Mouse (Mus musculus) olfactory bulb, adult 2 months (tissue): Measurements from ENCODE around the gene Dand5. TPM values are rescaled to one million over a fixed set of nuclear protein-coding genes. Genes with fewer than 3 reads are reported as not detected.
A peak's percentile ranks its signal among the peaks of the same experiment; 100 is the strongest.

Source experiments
- H3K27ac ChIP-seq: fragments of 200-500 bp; 2 replicates; pipeline ENCODE4 v1.5.1; 2012; ENCODE audit warnings: low read depth, low read length; ENCODE audit not compliant: insufficient read depth
- H3K4me1 ChIP-seq: fragments of 200-500 bp; 2 replicates; pipeline ENCODE4 v1.6.1; 2012; ENCODE audit warnings: low read length; ENCODE audit not compliant: control insufficient read depth, insufficient read depth
- H3K4me3 ChIP-seq: fragments of 200-500 bp; 2 replicates; pipeline ENCODE4 v1.5.1; 2012; ENCODE audit warnings: mild to moderate bottlenecking, low read depth, low read length, moderate library complexity; ENCODE audit not compliant: insufficient read depth
- CTCF ChIP-seq: fragments of 200-500 bp; IDR thresholded peaks from 2 replicates; pipeline ENCODE4 v1.5.1; 2012; ENCODE audit warnings: low read depth, mild to moderate bottlenecking, low read length, moderate library complexity; ENCODE audit not compliant: insufficient read depth
- POLR2A ChIP-seq: fragments of 200-500 bp; IDR thresholded peaks from 2 replicates; pipeline ENCODE4 v1.6.1; 2012; ENCODE audit warnings: mild to moderate bottlenecking, low read depth, low read length, moderate library complexity; ENCODE audit not compliant: insufficient read depth
- WGBS: fragments of 180-500 bp; shearing (Covaris S2); methylation state at CpG from one replicate; pipeline ENCODE4 v1.1.7; 2018; 5-methylcytosine and 5-hydroxymethylcytosine counted together
- polyA plus RNA-seq: library from polyadenylated mRNA; stranded (reverse); fragments of >200 nt; gene quantifications from 2 replicates; pipeline ENCODE4 v1.2.4, GENCODE M21; 2012; ENCODE audit warnings: low replicate concordance; ENCODE audit not compliant: missing spikeins, insufficient read depth, insufficient read length

The Dand5 gene
- polyA plus RNA-seq, 1 experiment = not detected

DNA sequence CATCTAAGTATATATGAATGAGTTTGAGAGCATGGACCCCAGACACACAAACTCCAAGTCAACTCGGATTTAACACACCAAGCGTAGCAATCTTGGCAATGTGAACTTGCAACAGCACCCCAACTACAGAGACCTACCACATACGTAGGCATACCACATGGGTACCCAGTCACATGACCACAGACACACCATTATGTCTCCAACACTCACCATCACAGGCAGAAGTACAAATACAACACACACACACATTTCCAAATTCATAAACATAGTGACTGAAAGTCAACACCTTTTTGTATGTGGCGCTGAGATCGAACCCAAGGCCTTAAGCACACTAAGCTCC is 12.7 kb downstream of the Dand5 start:
- Histone ChIP-seq H3K4me1 (peaks cover 13% of the 10 kb centered on the region), H3K4me3 (no peak overlapping the region), H3K27ac (no peak overlapping the region)
- no peak for TF ChIP-seq CTCF
- no peak for TF ChIP-seq POLR2A
- WGBS = 80% methylated on average over 5 of the region's 5 CpGs

DNA sequence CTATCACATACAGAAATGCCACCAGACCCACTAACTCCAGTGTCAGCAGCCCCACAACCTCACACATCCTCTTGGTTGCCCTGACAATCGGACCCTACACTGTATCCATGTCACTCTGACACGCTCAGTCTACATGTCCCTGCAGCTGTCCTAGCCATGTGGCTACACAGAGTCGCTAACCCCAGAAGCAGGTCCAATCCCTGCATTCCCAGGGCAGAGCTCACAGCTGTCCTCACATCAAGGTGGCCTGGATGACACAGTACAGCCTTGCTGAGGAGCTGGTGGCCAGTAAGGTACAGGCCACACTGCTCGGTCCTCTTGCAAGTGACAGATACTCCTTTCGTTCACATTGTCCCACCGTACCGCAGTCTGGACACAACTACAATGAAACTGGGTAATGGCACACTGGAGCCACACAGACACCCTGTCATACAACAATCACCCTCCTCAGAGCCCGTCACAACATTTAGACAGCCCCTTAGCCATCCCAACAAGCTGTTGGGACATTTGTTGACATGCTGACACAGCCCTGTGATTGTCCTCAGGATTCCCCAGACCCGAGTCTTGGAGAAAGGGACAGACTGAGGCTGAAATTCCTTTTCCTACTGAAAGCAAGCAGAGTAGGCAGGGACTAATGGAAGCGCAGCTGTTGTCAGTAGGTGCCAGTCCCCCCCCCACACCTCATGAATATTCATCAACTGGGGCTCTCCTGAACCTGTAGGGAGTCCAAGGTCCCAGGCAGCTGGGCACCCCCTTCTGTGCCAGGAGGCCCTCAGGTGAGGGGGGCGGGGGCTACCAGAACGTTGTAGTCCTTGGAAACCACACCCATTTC is 13.3 kb downstream of the Dand5 start:
- TF ChIP-seq CTCF (no peak), POLR2A (no peak)
- WGBS = 67% methylated on average over 12 of the region's 12 CpGs
- Histone ChIP-seq H3K27ac (no peak overlapping the region), H3K4me3 (no peak overlapping the region), H3K4me1 (peaks cover 10% of the 10 kb centered on the region)

DNA sequence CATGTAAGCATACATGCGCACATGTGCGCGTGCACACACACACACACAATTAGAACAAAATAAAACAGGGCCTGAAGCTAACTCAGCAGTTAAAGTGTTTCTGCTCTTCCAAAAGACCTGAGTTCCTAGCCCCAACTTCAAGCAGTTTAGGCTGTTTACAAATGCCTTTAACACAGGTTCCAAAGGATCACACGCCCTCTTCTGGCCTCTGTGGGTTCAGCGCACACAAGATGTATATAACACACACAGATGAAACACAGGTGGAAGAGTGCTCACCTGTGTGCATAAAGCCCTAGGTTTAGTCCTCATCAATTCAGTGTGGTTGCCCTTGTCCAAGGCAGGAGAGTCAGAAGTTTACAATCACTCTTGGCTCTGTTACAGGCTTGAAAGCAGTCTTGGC is 16.6 kb downstream of the Dand5 start:
- H3K4me1 ChIP-seq = peaks cover 7% of the 10 kb centered on the region
- no peak overlapping the region for H3K4me3 ChIP-seq
- TF ChIP-seq CTCF (no peak), POLR2A (no peak)
- H3K27ac ChIP-seq = no peak overlapping the region
- 92% methylated on average over 5 of the region's 5 CpGs for WGBS

DNA sequence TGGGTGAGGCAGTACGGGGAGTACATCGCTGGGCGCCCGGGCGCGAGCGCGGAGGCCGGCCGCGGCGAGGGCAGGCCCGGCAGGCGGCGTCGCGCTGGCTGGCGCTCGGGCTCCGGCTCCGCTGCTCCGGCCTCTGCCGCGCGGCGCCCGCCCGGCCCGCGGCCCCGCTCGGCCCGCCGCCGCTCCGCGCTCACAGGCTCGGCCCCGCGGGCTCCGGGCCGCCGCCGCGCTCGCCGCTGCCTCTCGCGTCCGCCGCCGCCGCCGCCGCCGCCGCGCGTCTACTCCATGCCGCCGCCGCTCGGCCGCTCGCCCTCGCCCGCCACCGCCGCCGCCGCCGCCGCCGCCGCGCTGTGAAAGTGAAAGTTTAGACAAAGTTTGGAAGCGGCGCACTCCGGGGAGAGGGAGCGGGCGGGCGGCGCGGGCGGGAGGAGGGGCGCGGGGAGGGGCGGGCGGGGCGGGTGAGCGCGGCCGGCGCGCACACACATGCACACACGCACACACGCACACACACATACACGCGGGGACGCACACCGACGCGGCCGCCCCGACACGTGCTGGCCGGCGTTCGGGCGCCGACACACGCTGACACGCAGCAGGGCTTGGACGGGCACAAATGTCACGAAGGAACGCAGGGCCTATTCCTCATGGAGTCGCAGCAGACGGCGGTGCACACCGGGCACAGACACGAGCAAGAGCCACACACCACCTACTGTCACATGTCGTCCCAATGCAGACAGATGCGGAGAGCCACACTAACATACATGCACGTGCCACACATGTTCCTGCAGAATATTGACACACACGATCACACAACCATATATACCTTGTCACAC is 22.4 kb downstream of the Dand5 start, which contains the start of gene Nfix:
Gene Nfix (minus strand): TSS at position 346 of the 833 bp plus-strand sequence.
- TF ChIP-seq CTCF (no peak), POLR2A (no peak)
- Histone ChIP-seq H3K27ac (0 out of 2 replicates have a peak within 1 kb of the TSS, but pooled peaks have one; percentile 1), H3K4me1 (peaks cover 18% of the 10 kb centered on the region), H3K4me3 (peak within 1 kb of the TSS; percentile 70)
- WGBS = 31% methylated on average over 114 of the region's 125 CpGs

DNA sequence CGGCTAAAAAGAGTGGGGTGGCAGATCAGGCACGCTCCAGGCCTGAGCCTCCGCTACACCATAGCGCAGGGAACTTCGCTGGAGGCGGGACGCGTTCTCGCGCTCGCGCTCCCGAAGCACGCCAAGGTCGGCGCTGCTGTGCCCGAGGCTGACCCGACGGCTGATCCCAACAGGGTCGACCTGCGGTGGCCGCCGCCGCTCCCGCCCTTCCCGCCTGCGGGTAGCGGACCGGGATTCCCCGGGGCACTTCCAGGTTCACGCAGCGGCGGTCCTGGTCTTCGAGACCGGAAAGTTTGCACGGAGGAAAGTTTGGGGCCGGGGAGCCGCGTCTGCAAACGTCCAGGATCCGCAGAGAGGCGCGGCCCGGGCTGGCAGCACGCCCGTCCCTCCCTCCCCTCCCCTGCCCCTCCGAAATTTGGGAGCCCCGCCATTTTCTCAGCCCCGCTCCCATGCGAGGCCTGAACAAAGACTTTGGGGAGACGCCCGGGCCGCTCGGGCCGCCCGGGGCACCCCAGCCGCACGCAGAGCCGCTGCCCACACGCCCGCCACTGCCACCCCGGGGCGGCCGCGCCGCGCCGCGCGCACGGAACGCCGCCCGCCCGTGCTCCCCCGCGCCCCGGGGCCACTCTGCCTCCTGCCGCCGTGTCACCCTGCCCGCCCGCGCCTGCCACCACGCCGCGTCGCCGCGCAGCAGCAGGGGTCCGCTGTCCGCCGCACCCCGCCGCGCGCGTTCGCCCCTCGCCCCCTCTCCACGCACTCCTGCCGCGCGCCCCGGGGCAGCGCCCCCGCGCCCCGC is 23.3 kb downstream of the Dand5 start:
- 4% methylated on average over 105 of the region's 108 CpGs for whole genome bisulfite sequencing
- Histone ChIP-seq H3K4me1 (peaks cover 20% of the 10 kb centered on the region), H3K27ac (0 out of 2 replicates have a peak overlapping the region, but pooled peaks have one; percentile 1), H3K4me3 (peak overlapping the region; percentile 70)
- no peak for TF ChIP-seq CTCF
- no peak for TF ChIP-seq POLR2A

DNA sequence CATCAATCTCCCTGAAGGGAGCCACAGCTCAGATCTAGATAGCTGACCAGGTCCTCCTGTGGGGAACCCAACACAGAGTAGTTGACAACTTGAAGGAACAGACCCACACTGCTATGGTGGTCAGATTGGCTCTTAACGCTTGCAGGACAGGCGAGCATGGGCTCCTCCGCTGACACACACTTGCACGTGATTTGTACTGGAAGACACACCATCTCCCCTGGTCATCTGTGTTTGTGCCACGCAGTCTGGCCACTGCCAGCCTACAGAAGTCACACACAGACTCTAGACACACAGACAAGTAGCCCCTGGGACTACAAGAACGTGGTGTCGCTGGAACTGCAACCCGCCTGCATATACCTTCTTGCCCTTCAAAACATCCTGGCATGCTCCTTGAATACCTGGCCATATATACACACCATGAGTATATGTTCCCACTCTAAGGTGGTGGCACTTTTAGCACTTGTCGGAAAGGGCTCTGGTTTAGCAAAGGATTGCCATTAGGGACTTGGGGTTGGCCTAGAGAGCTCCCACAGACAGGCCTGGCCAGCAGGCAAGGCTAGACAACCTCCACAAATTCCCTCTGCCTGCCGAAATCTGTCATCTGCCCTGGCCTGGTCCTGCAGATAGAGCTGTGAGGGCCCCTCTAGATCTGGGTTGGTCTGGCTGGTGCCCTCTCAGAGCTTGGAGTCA is 24.0 kb downstream of the Dand5 start:
- Histone ChIP-seq H3K27ac (0 out of 2 replicates have a peak overlapping the region, but pooled peaks have one; percentile 1), H3K4me1 (peaks cover 27% of the 10 kb centered on the region), H3K4me3 (peak overlapping the region; percentile 70)
- WGBS = 75% methylated on average over 10 of the region's 10 CpGs
- no peak for TF ChIP-seq POLR2A
- no peak for TF ChIP-seq CTCF

DNA sequence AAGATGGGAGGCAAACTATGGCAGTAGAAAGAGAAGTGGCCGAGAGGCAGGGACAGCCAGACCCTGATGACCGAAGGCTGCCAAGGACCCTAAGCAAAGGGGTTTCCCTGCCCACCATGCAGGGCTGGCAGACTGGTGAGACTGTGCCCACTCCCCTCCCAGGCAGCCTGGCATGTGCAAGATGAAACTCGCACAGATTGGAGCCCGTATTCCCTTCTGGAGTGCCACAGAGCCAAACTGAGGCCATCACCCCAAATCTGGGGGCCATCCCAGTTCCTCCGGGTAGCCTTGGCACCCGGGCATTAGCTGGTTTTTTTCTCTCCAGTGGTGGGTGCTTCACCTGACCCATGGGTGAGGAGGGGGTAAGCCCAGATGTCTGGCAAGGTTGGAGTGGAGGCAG is 24.7 kb downstream of the Dand5 start:
- WGBS = 71% methylated on average over 6 of the region's 6 CpGs
- TF ChIP-seq POLR2A = no peak
- no peak for TF ChIP-seq CTCF
- no peak overlapping the region for H3K4me3 ChIP-seq
- H3K27ac ChIP-seq = no peak overlapping the region
- peaks cover 33% of the 10 kb centered on the region for H3K4me1 ChIP-seq

DNA sequence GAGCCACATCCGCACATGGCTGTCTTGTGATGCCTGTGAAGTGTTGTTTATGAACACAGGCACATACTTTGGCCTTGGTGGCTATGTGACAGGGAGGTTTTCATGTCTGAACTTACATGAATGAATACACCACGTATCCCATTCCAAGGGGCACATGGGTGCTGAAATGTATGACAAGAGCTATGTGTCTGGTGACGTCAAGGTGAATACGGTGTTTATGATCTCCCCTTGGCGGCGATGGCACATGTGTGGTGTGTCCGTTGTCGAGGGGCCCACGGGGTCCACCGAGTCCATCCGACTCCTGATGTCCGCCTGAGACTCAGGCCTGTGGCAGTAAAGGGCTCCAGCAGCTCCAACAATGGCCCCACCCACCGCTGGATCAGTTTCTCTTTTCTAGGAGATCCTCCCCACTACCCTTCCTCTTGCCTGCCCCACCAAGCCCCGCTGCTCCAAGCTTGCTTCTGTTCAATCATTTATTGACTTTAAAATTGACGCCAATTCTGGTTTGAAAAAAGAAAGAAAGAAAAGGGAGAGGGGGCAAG is 25.3 kb downstream of the Dand5 start:
- no peak overlapping the region for H3K27ac ChIP-seq
- TF ChIP-seq CTCF (no peak), POLR2A (no peak)
- 84% methylated on average over 15 of the region's 15 CpGs for WGBS
- H3K4me3 ChIP-seq = no peak overlapping the region
- H3K4me1 ChIP-seq = peaks cover 34% of the 10 kb centered on the region
